In the genomic region with DNA sequence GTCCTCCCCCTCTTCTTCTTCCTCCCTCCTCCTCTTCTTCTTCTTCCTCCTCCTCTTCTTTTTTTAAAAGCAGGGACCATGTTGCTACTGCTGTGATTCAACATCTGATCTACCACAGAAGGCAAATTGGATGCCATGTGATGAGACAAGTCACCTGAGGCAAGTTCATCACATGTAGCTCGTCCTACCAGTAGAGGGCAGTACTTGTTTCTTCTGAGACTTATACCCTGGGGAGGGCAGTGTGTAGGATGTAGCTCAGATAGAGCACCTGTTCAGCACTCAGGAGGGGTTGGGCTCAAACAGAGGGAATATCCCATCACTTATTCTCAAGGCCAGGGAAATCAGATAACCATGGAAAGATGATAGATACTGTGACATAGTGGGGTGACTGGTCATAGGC, we compare ENCODE assay signal across 11 mouse cellular contexts. TPM values are rescaled to one million over a fixed set of nuclear protein-coding genes. Genes with fewer than 3 reads are reported as not detected.
DNase-seq lines count a peak whose midpoint lies in the region; TF ChIP-seq lines count a peak whose summit lies in the region.
"Had no signal": no experiment of that assay in that cellular context is flagged by ENCODE, and none has a peak within 500 bp of the region (broad histone marks: within the 10 kb centered on the region; RNA-seq: fewer than 3 reads in every experiment).

No protein-coding gene starts in this region.

- H3K4me1 ChIP-seq in lung, adult 2 months (ENCODE audit: control insufficient read depth, insufficient read depth, low read length) = no peaks in the 10 kb centered on the region
- no peaks in the 10 kb centered on the region for H3K4me1 ChIP-seq in bone marrow, adult 2 months (ENCODE audit: control insufficient read depth, insufficient read depth, low read length)
- H3K4me1 ChIP-seq: embryonic facial prominence, embryonic 13.5 days; hindbrain, embryonic 15.5 days; lung, embryonic 15.5 days had no signal

- TF ChIP-seq POLR2A in lung, adult 2 months (IDR thresholded peaks at IDR 0.05; ENCODE audit: borderline replicate concordance, extremely low read depth, low read depth, low read length) = no peak
- TF ChIP-seq POLR2A in bone marrow, adult 2 months (IDR thresholded peaks at IDR 0.05; ENCODE audit: borderline replicate concordance, control insufficient read depth, low read depth, low read length) = no peak

- 38% methylated on average over 1 of the region's 1 CpGs for WGBS in lung, adult 2 months
- WGBS in bone marrow, adult 2 months = 9% methylated on average over 1 of the region's 1 CpGs

- H3K4me3 ChIP-seq in lung, adult 2 months (replicated peaks; ENCODE audit: extremely low read depth, low read depth, low read length) = no peak overlapping the region
- H3K4me3 ChIP-seq in bone marrow, adult 2 months (replicated peaks; ENCODE audit: control insufficient read depth, low read depth, low read length) = no peak overlapping the region
- H3K4me3 ChIP-seq: embryonic facial prominence, embryonic 13.5 days; hindbrain, embryonic 15.5 days; lung, embryonic 15.5 days had no signal

- DNase-seq in adrenal gland, postnatal 10 days = peak; percentile 18
- DNase-seq in adrenal gland, postnatal 4 days (ENCODE audit: low spot score in 2 of 2) = no peak
- DNase-seq in lung, adult 2 months = no peak
- no peak for DNase-seq in lung, postnatal 4 days
- DNase-seq in lung, postnatal 36 days = peak; percentile 71
- no peak for DNase-seq in right cerebral cortex, postnatal 4 days
- no peak for DNase-seq in left cerebral cortex, adult 11 months (ENCODE audit: low spot score)

- H3K27ac ChIP-seq in bone marrow, adult 2 months (ENCODE audit: control insufficient read depth, insufficient read depth, low read depth, low read length, poor library complexity) = no peak overlapping the region
- H3K27ac ChIP-seq: embryonic facial prominence, embryonic 13.5 days; hindbrain, embryonic 15.5 days; lung, embryonic 15.5 days had no signal

- peak; percentile 38 for TF ChIP-seq CTCF in lung, adult 2 months (IDR thresholded peaks at IDR 0.05; ENCODE audit: insufficient read depth, low read length)
- peak; percentile 35 for TF ChIP-seq CTCF in bone marrow, adult 2 months (IDR thresholded peaks at IDR 0.05; ENCODE audit: control insufficient read depth, insufficient read depth, low read length)

RNA-seq across cellular contexts. Expression of a gene that starts 40.3 kb away (rescaled TPM):
- total RNA-seq in adrenal gland, postnatal 10 days (2021) = under 1 TPM; 0.24 to 0.39 TPM
- under 1 TPM in 1 of 2 experiments, not detected in 1; 0.20 TPM for total RNA-seq in adrenal gland, postnatal 4 days (2021)
- polyA plus RNA-seq in lung, adult 2 months (2012; rRNA removed) = 1.7 and 2.5 TPM in 2 replicates
- polyA plus RNA-seq in bone marrow, adult 2 months (2011; ENCODE audit: insufficient read depth, insufficient read length, low replicate concordance, missing spikeins) = not detected in 2 replicates
- polyA plus RNA-seq: embryonic facial prominence, embryonic 13.5 days; hindbrain, embryonic 15.5 days had no signal

RNA-seq across cellular contexts. Expression of a gene that starts 59.6 kb away (rescaled TPM):
- total RNA-seq in adrenal gland, postnatal 10 days (2021) = under 1 TPM; 0.30 to 0.36 TPM
- 1 to 10 TPM in 1 of 2 experiments, under 1 TPM in 1; 0.76 to 1.1 TPM for total RNA-seq in adrenal gland, postnatal 4 days (2021)
- polyA plus RNA-seq in lung, adult 2 months (2012; rRNA removed) = 3.1 and 3.3 TPM in 2 replicates
- polyA plus RNA-seq in bone marrow, adult 2 months (2011; ENCODE audit: insufficient read depth, insufficient read length, low replicate concordance, missing spikeins) = not detected in 2 replicates
- polyA plus RNA-seq: embryonic facial prominence, embryonic 13.5 days; hindbrain, embryonic 15.5 days had no signal

Comparison
In these comparisons a context has a peak if more than half of its experiments do, and no peak if none do; other contexts are left out.
1. DNase-seq: peak in adrenal gland, postnatal 10 days (single experiment) and lung, postnatal 36 days (single experiment); none in adrenal gland, postnatal 4 days (0 of 2), lung, adult 2 months (single experiment), lung, postnatal 4 days (0 of 2), right cerebral cortex, postnatal 4 days (single experiment) and left cerebral cortex, adult 11 months (single experiment).